Mouse (Mus musculus): ENCODE measurements at regions not wholly inside any gene's neighbourhood (a gene's known extent, or its start where the extent isn't known, plus 50 kb on each side); places are given as distances from the start of the nearest gene placed in this dataset.

DNA sequence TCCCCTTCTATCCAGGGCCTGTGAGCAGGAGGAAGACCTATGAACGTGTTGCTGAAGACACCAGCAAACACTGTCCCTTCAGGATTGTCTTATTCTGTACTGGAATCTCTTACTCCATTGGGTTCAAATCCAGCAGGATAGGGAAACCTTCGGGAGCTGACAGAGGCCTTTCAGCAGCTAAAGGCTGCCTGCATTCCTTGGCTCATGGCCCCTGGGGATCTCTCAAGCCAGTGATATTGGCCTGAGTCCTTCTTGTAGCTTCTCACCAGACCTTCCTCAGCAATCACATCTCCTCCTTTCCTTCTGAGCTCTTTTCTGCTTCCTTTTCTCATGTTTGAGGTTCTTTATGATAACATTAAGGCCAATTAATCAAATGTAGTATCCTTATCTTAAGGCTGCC is 103.8 kb upstream of the Sh3bp4 start:
- DNase-seq = no peak

DNA sequence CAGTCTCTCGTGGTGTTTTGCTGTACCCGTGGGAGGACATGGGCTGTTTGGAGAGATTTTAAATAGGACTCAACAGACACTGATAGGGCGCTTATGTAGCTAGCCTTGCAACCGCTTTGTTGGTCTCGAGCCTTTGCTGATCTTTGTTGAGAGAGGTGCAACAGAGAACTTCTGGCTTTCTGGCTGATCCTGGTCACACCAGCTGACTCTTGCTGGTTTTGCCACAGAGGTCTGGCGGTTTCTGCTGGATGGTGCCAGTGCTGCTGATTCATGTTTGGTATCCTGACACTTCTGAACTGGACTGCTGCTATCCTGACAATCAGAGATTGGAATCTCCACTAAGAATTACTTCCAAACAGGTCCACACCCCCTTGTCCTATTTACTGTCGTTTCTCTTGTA is 102.1 kb upstream of the Sh3bp4 start:
- no peak for DNase-seq

DNA sequence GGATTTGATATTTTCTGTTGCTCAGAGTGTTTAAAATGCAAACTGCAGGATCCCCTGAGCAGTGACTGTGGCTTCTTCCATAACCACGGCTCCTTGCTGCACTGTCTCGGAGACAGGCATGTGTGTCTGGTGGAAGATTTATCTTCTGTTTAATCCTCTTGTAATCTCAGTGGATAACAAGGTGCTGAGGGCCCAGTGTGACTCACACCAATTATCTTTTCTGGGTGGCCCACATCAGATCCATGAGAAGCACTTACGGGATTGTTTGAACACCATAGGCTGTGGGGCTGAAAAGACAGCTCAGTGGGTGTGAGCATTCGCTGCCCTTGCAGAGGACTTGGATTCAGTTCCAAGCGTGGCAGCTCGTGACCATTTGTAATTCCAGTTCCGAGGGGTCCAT is 101.2 kb upstream of the Sh3bp4 start:
- no peak for DNase-seq

DNA sequence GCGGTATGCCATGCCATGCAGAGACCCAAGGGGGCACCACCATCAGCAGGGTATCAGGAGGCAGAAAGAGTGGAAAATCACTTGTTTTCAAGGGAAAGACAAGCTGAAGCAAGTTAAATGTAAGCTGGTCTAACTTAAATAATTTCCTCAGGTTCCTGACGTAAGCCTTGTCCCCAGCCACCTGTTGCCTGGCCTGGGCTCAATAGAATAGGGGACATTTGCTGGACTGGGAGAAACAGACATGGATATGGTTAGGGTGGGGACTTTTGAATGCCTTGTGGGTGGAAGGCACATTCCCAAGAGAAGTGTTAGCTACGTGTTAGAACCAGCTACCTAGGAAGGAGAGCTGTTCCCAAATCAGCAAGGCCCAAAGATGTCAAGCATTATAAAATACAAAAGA is 100.6 kb upstream of the Sh3bp4 start:
- no peak for DNase-seq

DNA sequence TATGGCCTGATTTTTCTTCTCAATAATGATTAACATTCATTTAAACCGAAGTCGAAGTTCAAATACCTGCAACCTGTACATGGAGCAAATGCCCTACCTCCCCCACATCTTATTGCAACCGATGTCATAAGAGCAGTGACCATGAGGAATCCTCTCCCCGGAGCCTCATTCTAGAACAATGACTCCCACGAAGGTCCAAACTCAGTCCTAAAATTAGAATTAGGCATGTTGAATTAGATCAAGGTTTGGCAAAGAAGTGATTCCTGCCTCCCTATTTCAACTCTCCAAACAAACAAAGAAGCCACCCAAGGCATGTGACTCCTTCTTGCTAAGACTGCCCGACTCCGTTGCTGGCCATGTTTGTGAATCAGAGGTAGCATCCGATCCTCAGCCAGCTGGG is 94.1 kb upstream of the Sh3bp4 start:
- DNase-seq = no peak

DNA sequence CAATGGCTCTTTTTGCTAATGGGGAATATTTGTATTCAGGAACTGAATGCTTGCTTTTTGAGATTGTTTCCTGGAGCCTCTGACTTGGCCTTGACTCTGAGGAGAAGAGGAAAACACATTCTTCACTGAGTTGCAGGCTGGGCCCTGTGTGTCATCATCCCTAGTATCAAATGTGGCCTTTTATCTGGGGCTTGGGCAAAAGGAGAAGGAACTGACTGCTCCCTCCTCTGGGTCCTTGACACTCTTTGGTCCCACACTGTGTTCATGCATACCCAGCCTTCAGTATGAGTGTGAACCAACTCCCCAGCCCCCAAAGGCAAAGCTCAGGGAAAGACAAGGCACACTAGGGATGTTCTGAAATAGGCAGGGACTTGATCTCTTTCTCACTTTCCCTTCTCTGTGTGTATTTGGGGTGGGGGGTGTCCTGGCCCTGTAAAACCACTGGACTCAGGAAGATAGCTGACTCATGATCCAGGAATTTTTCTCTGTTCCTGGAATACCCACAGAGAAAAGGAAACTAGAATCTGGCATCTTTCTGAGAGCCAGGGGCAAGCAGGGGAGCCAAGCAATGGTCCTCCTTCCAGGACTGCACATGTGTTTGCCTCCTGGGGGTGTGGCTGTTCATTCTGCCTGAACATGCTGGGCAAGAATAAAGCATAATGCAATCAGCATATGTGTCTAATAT is 82.1 kb upstream of the Sh3bp4 start:
- DNase-seq = no peak

DNA sequence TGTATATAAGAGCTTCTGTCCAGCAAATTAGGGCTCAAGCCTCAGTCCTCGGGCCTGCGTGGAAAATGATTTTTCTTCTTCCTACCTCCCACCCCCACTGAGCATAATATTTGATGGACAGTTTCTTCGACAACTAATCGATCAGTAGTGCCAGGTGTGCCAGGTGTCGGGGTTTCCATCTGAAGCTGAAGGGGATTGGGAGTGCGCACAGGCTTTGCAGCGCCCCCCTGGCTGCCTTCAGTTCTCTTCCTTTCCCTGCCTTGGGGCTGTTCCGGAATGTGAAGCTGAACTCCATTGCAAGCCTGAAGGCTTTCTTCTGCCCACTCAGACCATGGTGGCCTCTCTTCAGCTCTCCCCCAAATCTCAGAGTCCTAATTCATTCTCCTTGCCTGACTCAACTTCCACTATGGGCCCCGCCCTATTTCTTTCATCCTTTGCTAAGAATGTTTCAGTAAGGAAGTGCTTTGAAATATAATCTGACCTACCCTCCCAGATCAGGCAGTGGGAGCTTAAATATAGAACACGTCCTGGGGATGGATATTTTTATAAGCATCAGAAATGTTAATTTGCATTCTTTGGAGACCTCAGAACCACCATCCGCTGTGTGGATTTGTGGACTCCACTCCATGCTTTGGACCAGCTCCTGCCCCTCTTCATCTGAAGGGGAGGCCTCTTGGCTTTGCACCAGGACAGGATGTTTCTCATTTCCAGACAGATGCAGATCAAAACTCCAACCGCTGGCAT is 75.5 kb upstream of the Sh3bp4 start:
- DNase-seq = no peak

DNA sequence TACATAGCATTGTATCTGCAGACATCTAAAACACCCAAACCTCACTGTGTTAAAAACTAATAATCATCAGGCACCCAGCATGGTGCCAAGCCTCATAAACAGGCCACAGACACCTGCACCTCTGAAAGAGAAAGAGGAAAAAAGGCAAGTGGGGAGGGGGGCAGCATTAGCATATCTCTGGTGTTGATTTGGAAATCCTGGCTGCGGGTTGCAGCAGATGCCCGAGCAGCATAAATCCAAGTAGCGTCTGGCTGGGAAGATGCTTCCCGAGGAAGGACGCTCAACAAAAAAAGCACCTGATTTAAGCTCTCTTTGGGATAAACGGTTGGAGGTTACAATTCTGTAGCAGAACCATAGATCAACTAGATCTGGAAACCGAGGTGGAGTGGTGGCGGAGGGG is 74.3 kb upstream of the Sh3bp4 start:
- DNase-seq = no peak

DNA sequence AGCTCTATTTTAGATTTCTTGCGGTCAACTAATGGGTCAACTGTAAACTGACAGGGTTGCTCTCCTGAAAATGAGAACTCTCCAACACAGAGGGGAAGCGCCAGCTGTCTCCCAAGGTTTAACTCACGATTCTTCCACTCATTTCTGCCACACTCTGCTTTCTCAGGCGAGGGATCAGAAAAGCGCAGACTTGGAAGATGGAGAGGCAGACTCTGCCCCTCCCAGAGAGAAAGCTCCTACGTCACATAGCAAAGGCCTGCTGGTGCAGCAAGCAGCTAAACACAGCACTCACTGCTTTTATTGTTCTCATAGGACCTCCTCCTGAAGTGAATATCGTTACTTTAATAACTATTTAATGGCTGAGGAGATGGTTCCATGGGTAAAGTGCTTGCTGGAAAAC is 73.6 kb upstream of the Sh3bp4 start:
- DNase-seq = no peak

DNA sequence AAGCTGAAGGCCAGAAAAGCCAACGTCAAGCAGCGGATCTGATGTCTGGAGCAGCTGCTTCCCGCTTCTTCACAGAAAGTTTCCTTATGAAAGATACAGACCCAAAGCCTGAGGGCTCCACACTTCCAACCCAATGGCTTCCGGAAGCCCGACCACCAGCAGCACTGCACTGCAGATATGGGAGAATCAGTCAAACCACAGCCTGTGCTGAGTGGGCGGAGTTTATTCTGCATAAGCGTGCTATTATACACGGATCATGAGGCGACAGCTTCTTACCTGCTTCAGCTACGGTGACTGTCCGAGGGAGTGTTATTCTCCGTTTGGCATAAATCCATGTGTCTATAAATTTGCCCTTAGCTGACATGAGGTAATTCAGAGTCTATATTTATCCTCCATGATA is 72.4 kb upstream of the Sh3bp4 start:
- no peak for DNase-seq

DNA sequence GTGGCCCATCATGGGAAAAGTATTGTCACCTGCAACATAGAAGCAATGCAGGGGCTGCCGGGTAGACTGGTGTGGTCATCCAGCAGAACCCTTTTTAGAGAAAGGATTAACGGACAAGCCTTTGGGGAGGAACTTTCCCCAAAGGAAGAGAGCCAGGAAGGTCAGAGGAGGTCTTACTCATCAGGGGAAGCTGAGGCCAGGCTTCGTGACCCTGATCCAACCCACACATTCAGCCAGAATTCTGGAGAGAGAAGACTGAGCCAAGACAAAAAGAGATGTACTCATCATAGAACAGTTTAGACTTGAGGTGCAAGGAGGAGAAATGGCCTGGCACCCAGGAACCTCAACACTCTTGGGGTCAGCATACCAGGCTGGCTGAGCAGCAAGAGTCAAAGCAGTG is 67.9 kb upstream of the Sh3bp4 start:
- DNase-seq = no peak

DNA sequence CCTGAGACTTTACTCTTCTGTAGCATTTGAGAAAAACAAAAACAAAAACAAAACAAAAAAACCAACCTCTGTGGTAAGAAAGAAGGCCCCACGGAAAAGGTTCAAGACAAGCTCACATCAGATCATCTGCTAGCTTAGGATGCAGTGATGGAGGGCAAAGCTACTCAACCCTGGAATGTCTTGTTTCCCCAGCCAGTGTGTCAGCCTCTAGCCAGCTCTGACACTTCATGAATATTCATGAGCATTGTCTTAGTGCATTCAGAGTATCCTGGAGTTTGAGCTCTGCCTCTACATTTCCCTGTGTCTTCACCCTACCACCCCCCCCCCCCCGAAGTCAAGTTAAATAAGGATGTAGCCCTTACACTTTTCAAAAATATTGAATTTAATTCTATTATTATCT is 66.5 kb upstream of the Sh3bp4 start:
- DNase-seq = no peak

DNA sequence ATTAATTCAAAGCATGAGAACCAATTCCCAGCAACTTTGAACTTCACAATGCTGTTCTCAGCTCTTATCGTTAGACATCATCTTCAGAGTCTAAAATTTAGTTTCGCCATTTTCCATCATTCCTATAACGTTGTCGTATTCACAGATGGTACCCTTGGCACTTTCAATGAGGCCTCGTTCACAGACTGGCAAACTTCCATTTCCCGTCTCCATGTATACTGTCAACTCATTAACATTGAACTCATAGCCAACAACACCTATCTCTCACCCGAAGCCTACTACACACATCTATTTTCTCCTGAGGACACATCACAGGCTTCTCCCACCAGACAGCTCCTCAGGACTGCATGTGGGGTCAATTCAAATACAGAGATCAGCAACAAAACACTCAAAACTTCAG is 62.7 kb upstream of the Sh3bp4 start:
- DNase-seq = no peak

DNA sequence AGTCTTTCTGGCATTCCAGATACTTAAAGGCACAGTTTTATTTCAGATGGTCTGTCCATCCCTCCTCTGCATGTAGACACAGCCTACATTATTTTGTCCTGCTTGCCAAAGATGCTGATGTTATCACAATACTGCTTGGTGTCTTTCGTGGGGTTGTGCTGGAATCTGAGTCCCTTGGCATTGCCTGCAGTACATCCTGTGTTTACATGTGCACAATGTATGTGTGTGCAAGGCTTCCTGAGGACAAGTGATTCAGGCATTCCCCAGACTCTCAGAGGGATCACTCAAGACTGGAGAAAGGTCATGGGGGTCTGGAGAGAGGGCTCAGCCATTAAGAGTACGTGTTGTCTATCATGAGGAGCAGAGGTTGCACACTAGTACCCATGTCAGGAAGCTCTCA is 60.0 kb upstream of the Sh3bp4 start:
- no peak for DNase-seq

DNA sequence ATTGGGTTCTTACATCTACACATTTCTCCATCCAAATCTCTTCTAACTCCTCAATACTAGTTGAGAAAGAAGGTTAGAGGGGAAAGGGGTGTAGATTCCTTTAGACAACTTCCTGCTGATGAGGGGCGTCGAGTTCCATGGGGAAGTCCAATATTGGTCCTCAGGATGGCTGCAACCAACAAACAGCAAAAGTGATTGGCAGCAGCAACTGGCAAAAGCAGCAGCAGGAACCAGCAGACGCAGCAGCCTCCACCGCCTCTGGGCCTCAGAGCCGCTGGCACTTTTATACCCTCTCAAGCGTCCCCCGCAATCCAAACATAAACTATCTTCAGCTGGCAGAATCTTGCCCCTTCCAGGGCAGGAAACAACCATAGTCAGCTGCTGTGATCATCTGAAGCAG is 58.8 kb upstream of the Sh3bp4 start:
- DNase-seq = no peak

DNA sequence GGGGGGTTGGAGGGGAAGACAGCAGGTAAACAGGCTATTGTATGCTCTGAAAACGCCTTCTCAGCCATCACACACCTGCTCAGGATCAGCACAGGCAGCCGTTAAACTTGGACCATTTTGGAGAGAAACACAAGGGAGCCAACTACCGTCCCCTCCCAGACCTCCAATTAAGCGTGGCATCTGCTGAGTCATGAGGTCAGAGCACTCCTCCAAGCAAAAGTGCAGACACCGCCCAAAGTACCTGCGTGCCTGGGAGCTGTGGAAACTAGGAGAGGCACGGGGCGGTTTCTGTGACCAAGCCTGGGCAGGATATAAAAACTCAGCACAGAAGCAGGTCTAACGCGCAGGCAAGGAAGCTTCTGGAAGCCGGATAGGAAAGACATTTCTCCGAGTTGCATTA is 54.8 kb upstream of the Sh3bp4 start:
- peak; percentile 78 to 93 for DNase-seq

DNA sequence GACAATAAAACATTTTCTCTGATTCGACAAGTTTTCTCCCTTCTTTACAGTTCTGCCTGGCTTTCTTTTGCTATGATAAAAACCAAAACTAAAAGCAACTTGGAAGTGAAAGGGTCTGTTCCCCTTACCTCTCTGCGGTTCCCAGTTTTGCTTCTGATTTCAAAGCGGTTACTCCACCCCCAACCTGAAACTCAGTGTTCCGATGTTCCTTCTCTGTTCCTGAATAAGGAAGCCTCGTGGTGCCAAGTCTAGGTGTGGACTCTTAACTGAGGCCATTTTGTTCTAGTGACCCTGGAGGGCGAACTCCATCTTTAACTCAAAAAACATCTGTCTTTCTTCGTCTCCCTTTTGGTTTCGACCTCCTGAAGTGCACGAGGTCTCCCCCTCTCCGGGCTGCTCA is 54.4 kb upstream of the Sh3bp4 start:
- DNase-seq = peak in 1 of 2 experiments; percentile 49

DNA sequence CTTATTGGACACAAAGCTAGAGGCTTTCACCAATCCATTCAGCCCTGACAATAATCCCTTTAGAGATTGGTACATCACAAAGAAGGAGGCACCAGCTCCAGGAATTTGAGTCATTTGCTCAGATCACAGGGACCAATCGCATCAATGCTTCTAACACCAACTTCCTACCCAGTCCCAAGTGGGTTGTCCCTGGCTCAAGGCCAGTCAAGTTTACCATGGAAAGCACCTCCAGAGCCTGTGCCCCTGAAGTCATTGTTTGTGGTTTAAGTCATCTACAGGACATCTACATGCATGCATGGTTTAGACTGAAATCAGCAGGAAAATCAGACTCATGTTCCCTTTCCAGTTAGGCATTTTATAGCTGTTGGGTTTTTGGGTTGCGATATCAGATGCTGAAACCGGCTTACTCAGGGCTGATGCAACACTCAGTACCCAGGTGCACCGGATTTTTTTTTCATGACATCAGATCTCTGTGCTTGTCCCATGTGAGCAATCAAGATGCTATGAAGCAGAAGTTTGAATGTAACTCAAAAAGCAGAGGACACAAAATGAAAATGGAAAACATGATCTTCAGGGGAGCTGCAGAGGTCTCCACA is 50.3 kb upstream of the Sh3bp4 start:
- DNase-seq = peak; percentile 32 to 56
